Mouse (Mus musculus): ENCODE results near the gene Sgta.
"Not testable (repeated sequence)": the region's sequence is repeated elsewhere in the genome, so short reads cannot be mapped to it uniquely, and the experiment has no call there.

Gene Sgta

DNA sequence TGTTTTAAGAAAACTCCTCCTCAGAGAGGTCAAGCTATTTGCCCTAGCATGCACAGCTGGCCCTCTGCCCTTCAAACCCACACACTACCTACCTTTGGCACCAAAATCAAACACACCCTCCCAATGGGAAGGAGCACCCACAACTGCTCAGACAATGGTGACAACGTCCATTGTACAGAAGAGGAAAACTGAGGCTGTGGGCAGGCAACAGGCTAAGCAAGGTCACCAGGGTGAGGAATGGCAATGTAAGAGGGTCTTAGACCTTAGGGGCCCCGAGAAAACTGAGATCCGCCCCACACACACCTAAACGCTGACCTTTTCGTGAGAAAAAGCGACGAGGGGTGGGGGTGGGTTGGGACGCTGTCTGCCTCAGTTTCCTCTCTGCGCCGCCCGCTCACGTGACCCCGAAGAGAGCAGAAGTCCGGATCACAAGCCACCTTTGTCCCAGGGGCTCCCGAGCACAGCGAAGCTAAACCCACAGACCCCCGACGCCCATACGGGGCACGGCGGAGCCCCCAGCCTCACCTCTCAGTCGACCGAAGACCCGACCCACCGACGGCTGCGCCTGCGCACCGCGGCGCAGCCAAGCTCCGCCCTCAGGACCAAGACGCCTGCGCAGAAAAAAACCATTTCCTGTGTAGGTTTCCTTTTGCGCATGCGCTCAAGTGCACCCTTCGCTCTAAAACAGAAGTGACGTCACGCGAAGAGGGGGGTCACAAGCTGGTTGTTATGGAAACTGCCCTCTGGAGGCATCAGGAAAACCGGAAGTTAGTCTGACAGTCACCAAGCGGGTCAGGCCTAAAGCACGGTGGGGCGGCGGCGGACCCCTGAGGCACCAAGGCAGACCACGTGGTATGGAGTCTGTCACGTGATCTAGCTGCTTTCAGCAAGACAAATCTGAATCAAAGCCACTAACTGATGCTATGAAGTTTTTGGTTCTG, at the start of gene Sgta:
Sgta (minus strand) TSS at position 579 of the 941 bp plus-strand sequence.
- peak; percentile 99 for DNase-seq (ENCODE audit: low read depth)

DNA sequence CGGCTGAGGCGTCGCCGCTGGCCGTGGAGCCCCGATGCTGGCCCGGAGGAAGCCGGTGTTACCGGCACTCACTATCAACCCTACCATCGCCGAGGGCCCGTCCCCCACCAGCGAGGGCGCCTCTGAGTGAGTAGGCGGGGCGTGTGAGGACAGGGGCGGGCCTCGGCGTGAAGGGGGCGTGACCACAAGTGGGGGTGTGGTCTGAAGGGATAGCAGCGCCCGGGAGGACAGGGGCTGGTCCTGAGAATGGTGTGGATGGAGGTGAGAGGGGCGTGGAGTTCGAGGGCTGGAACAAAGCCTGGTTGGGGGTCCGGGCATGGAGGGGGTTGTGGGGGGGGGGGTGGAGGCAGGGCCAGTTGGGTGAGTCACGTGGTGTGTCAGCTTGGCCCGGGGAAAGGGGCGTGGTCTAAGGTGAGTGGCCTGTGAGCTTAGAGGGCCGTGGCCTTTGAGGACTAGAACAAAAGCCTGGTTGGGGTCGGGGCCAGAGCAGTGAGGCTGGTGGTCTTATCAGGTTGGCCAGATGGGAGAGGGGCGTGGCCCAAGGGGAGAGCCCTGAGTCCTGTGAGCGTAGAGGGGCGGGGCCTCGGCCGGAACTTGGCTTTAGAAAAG, 46.2 kb upstream of the Sgta start:
- DNase-seq (ENCODE audit: low read depth) = peak; percentile 7

DNA sequence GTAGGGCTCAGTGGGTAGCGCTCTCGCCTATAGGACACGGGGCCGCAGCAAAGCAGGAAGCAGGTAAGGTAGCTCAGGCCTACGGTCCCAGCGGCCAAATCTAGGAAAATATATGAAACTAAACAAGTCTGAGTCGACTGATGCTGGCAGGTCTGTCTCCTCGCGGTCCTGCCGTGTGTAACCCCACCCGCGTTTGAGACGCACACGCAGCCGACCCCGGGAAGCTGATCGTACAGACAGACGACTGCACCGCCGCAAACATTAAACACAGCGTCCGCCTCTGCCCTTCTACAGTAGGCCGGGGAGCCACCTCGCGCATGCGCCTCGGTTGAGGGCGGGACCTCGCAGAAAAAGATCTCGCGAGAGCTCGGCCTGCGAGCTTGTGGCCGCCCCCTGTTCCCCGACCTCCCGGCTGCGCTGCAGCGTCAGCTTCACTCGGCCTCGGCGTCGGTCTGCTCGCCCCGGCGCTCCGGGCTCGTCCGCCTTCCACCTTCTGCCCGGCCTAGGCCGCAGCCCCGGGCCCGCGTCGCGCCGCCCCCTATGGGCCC, 45.7 kb upstream of the Sgta start, which contains the start of gene Map2k2:
Map2k2 (plus strand) TSS at position 351 of the 548 bp plus-strand sequence.
- peak; percentile 93 for DNase-seq (ENCODE audit: low read depth)

DNA sequence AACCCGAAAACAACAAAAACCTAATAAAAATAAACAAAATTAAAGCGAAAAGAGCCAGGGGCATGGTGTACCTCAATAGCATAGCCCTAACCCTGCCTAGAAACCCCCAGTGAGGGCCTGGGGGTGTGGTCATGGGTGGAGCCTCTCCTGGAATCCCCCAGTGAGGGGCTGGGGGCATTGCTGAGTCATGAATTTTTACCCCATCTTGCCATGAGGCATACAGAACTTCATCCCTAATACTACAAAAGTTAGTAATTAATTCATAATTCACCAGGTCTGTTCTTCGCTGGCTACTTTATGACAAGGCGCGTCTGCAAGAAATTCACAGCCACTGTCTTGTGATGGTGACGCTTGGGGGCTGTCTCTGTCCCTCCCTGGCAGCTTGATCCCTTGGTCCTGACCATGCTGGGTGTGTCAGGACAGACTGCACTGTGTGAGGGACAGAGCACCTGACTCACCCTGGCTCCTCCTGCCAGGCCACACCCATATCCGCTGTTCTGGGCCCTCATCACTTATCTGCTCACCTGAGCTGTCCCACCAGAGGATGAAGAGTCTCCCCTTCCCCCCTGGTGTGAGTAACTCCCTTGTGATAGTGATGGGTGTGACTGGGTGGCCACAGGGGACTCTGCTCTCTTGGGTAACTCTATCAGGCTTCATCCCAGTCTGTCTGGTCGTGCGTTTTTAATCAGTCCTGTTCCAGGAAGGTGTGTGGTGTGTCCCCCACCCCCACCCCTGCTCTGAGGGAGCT, 35.1 kb upstream of the Sgta start:
- no peak for DNase-seq (ENCODE audit: low read depth)

DNA sequence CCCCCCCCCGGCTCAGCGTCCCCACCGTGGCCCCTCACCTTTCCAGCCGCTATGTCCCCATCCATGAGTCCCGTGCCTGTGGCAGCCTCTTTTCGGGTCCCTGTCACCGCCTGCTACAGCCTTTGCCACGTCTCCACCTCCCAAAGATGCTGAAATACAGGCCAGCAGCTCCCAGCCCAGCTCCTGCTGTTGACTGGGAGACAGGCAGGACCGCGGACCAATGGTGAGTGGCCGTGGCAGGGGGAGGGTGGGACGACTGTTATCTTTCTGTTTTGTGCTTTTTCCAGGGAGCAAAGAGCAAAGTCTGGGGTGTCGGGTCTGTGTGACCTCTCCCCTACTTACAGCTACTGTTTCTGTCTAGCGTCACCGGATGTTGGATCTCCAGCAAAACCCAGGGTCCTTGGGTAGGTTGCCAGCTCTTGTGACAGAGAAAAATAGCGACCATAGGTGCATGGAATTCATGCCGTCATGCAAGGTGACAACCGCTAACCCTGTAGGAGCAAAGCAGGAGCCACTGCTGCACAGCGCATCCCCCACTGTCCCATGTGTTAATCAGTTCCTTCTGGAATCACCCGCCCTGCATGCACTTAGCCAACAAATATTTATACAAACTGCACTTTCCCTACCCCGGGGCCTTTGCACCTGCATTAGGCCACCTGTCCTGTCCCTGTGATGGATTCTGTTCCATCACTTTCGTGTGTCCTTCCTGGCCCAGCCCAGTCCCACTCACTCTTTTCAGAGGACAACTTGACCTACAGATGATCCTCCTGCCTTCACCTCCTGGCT, 32.7 kb upstream of the Sgta start:
- DNase-seq (ENCODE audit: low read depth) = no peak

DNA sequence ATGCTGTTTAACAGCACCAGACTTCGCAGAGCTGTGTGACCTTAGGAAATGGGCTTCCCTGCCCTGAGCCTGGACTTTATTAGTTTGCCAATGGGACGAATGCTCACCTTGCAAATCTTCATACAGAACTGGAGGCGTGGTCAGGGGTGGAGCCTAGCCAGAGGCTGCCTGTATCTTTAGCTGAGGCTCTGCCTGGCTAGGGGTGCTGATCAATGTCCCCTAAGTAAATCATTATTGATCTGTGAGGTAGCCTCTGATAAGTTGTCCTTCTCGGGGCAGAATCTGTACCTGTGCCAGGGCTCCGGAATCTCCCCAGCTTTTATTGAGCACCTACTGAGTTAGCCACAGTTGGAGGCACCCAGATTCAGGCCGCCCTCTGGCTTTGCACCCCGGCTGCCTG, 30.6 kb upstream of the Sgta start:
- no peak for DNase-seq (ENCODE audit: low read depth)

DNA sequence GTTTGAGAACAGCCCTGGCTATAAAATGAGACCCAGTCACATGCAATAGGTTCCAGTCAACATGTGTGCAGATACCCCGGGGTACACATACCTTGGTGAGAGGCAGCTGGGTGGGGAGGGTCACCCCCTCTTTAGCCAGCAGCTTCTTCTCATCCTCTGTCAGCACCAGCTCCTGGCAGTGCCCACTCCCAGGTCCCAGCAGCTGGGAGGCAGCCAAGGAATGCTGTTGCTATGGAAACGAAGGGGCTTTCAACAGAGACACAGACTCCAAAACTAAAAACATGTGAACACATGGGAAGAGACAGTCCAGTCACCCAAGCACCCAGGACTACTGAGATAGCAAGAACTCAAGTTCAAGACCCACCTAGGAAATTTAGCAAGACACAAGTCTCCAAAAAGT, 29.2 kb upstream of the Sgta start:
- no peak for DNase-seq (ENCODE audit: low read depth)

DNA sequence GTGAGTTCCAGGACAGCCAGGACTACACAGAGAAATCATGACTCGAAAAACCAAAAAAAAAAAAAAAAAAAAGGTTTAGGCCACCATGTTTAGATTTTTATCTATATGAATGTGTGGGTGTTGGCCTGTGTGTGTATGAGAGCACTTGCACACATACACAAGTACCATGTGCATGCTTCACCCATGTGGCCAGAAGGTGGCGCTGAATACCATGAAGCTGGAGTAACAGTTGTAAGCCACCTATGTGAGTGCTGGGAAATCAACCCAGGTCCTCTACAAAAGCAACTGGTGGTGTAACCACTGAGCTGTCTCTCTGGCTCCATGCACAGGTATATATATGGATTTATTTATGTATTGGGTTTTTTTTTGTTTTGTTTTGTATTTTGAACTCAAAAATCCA, 27.0 kb upstream of the Sgta start:
- DNase-seq (ENCODE audit: low read depth) = no peak

DNA sequence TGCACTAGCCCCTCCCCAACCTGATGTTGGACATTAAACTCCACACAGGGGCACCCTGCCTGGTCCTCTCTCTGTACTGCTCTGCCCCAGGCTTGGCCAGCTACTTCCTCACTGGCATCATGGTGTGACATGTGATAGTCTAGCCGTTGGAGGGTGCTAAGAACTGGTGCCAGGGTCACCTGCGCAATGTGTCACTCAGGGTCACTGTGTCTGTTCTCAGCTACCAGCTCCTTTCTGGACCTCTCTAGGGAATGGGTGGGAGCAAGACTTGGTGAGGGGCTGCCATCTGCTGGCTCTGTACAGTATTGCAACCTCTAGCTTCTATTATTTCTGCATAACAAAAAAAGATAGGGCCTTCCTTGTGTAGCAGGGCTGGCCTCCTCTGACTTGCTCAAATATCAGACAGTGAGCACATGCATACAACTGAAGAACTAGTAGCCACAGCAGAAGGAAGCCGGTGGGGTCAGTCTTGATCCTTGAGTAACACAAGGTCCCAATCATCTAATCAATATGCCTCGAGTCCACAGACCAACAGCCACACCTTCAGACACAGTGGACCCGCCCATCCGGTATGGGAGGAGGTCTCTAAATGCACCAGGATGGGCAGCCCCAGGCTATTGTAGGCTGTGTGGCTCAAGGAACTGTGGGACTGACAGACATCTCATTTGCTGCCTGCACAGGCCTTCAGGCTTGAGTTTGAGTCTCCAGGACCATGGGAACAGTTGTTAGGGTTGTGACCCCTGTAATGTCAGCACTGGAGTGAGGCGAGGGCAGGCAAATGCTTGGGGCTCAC, 22.4 kb upstream of the Sgta start:
- peak; percentile 30 for DNase-seq (ENCODE audit: low read depth)

DNA sequence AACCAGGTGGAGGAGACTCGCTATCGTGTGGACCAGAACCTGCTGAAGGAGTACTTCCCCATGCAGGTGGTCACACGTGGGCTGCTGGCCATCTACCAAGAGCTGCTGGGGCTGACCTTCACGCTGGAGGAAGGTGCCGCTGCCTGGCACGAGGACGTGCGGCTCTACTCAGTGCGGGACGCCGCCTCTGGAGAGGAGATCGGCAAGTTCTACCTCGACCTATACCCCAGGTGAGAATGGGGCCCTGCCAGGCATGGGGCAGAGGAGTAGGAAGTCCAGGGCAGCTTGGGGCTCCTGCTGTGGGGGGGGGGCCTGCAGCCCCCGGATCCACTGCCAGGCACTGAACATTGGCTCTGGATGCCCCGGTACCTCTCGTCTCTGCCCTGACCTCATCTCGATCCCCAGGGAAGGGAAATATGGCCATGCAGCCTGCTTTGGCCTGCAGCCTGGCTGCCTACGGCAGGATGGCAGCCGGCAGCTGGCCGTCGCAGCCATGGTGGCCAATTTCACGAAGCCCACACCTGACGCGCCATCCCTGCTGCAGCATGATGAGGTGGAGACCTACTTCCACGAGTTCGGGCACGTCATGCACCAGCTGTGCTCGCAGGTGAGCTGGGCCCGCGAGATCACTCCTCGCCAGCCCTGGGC, 20.2 kb upstream of the Sgta start:
- DNase-seq (ENCODE audit: low read depth) = no peak

DNA sequence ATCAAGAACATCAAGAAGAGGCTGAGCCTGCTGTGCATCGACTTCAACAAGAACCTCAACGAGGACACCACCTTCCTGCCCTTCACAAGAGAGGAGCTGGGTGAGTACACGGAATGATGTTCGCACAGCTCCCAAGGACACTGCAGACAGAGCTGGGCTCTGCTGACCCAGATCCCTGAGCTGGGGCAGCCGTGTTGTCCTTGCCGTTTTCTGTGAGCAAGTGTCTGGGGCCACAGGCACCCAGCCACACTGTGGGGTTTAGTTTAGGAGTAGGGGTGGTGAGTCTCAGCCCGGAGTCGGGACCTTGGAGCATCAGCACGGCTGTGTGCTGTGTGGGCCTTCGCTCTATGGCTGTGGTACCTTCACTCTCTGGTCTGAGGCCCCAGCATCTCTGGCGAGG, 17.9 kb upstream of the Sgta start:
- no peak for DNase-seq (ENCODE audit: low read depth)

DNA sequence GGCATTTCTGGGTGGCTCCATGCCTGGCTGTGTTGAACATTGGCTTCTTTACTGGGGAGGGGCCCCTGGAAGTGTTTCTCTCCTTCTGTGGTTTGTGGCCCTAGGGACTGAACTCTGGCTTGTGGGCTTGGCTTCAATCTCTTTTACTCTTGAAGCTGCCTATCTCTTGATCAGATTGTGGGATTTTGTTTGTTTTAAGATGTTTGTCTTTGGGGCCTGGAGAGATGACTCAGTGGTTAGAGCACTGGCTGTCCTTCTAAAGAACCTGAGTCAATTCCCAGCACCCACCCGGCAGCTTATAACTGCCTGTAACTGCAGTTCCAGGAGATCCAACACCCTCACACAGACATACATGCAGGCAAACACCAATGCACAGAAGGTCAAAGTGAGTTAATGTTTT, 16.4 kb upstream of the Sgta start:
- no peak for DNase-seq (ENCODE audit: low read depth)

DNA sequence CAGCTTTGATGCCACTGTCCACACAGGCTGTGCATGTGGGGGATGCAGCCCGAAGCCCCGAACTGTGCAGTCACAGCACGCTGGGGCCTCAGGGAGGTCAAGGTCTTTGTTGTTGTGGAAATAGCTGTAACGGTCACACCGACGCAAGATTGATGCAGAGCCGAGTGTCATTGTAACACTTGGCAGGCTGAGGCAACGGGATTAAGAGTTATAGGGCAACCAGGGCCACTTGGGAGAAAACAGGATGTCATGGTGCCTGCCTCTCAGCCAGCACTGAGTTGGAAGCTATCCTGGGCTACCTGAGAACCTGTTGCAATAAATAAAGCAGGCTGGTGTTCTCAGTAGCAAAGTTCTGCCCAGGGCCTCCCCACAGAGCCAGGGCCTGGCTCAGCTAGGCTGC, 15.8 kb upstream of the Sgta start:
- DNase-seq (ENCODE audit: low read depth) = no peak

DNA sequence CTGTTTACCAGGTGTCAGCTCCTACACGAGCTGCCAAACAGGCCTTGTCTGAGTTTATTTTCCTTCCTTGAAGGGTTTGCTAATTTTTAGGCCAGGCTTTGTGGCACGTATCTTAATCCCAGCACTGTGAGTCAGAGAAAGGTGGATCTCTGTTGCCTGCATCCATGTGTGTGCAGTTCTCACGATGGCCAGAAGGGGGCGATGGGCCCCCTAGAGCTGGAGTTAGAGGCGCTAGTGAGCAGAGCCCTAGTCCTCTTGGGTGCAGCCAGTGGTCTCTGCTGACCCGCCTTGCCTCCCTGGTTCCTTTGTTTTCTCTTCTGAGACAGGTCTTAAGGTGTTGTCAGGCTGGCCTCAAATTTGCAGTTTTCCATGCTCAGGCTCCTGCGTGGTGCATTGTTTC, 13.5 kb upstream of the Sgta start:
- DNase-seq (ENCODE audit: low read depth) = no peak

DNA sequence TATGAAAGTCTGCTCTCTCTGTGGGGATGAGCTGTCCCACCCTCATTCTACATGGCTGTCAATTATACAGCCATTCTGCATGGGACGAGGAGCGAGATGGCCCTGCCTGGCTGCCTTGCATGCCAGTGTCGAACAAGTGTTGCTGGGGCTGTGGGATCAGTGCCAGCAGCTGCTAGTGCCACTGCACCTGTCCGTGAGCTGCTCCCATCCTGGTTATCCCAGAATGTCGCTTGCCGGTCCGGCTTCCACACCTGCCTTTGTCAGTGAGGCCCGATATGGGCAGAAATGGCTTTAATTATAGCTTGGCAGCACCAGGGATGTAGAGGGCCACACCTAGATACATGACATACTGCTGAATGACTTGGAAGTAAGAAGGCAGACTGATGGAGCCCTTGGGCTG, 12.3 kb upstream of the Sgta start:
- no peak for DNase-seq (ENCODE audit: low read depth)

DNA sequence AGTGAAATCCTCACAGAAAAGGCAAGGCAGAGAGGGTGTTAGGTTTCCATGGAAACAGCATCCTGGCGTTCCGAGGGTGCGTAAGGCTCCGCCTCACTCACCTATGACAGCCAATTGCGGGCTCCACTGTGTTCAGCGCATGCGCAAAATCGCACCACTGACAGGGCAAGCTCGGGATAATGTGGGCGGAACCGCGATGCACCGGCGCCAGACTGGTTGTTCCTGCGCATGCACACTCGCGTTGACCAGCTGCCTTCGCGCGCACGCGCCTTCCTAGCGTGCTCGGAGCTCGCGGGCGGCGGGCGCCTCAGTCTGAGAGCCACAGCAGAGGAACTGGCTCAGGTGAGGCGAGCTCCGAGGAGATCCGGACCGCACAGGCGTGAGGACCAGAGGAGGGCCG, 9.9 kb upstream of the Sgta start, which contains the start of gene Thop1:
Thop1 (plus strand) TSS at position 200 of the 400 bp plus-strand sequence.
- DNase-seq (ENCODE audit: low read depth) = peak; percentile 99

DNA sequence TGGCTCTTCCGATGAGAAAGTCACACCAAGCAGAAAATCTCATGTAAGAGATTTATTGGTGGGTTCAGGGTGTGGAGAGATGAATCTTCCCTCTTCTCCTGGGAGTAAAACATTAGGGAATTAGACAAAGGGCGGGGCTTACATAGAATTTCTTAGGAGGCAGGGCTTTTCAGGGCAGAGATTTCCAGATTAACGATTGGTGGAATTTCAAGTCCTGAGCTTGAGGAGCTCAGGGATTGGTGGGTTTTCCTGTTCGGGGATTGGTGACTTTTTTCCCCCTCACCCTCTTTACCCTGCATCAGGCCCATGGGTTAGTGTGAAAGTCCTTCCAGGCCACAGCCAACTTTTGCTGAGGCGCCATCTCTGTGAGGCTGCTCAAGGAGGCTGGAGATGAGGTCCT, 8.7 kb upstream of the Sgta start:
- no peak for DNase-seq (ENCODE audit: low read depth)

DNA sequence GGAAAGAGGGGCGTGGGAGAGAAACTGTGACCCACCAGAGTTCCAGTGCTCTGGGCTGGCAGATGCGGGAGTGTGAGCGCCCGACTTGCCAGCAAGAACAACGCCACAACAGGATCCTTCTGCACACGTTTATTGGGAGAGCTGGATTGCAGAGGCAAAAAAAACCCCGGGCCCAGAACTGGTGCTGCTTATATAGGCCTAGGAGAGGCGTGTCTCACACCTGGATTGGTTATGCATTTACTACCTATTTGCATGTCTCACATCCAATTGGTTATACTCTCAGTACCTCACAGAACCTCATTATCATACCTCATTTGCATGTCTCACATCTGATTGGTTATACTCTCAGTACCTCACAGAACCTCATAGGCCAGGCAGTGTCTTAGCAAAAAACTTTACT, 4.5 kb upstream of the Sgta start:
- not testable (repeated sequence) for DNase-seq (ENCODE audit: low read depth)

DNA sequence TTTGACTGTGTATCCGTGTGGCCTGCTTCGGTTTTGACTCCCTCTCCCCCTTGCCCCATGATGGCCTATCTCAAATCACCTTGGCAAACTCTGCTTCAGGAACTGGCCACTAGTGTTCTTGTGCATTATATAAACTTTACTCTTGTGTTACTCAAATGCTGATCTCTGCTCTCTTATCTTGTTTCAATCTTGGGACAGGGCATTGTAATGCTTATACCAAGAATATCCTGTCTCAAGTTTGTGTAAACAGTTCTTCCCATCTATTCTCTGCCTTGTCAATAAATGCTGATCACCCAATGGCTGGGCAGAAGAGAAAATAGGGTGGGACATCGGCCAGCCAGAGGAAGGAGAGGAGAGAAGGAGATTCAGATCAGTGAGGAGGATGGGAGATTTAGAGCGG, 2.7 kb upstream of the Sgta start:
- no peak for DNase-seq (ENCODE audit: low read depth)

DNA sequence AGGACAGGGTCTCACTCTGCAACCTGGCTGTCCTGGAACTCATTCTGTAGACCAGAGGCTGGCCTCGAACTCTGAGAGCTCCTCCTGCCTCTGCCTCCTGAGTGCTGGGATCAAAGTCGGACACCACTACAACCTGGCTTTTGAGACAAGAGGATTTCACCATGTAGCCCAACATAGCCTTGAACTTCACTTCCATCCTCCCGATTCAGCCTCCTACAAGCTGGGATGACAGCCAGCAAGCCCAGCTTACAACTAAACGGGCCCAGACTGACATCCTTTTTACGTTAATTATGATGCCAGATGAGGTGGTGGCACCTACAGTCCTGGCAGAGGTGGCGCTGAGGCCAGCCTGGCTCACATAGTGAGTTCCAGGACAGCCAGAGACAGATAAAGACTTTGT, 1.1 kb downstream of the Sgta start:
- DNase-seq (ENCODE audit: low read depth) = no peak

All from fibroblast of lung, adult 2 months (primary cell).